Mouse (Mus musculus) cerebellum, adult 11 months (tissue): Measurements from ENCODE around the gene Atp6v1g2.
"Not testable (repeated sequence)": the region's sequence is repeated elsewhere in the genome, so short reads cannot be mapped to it uniquely, and the experiment has no call there.

ENCODE experiments used
- DNase-seq: peaks from one replicate; pipeline ENCODE4 v3.0.0; 2022

The Atp6v1g2 gene

DNA sequence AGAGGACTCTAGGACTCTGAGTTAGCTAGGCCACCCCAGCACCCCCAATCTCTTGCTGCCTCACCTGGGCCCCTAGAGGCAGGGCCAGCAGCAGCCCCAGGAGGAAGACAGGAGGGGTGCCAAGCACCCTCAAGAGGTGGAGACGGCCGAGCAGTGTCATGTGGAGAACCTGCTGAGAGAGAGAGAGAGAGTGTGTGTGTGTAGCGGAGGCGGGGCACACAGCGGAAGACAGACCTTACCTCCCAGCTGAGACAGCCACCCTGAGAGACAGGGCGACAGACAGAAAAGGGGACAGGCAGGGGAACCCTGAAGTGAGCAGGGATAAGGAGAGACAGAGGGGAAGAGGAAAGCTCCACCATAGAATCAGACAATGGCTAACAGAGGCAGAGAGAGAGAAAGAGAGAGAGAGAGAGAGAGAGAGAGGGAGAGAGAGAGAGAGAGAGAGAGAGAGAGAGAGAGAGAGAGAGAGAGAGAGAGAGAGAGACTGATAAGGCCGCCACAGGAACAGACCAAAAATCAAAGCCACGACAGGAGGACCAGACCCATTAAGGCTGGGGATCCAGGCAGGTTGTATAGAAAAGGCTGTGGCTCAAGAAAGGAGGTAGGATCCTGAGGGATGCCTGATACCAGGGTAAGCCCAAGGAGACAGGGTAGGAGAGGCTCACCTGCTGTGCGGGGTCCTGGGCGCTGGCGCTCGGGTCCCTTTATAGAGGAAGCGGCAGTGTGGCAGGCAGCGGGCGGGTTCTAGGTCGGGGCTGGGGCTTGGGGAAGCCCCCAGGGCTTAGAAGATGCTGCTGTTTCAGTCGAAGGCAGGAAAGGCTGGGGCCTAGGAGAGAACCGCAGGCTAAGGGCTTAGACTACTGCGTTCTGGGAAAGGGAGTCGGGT is 28.7 kb upstream of the Atp6v1g2 start, which contains the start of gene Lta:
Lta (minus strand) TSS at position 858 of the 886 bp plus-strand sequence.
- no peak for DNase-seq

DNA sequence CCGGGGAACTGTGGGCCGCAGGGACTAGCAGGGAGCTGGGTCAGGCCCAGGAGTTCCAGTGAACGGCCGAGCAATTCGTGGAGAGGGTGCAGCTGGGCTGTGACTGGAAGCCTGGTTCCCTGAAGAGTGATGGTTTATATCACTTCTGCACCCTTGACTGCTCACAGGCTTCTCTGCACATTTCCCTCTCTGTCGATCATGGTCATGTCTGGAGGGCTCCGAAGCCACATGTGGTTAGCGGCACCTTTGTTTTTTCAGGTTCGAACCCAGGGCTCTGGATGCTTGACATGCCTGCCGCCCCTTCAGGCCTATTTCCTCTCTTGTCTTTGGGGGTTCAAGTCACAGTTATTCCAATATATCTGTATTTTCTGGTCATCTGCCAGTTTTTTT is 28.1 kb upstream of the Atp6v1g2 start:
- no peak for DNase-seq

- DNase-seq, result no peak
Observed at GRCm38 (mm10) chr17:35209785-35210535, 23.5 kb upstream of the Atp6v1g2 start.

GRCm38 (mm10) chr17:35210593-35210992 is 22.9 kb upstream of the Atp6v1g2 start:
- no peak for DNase-seq

DNA sequence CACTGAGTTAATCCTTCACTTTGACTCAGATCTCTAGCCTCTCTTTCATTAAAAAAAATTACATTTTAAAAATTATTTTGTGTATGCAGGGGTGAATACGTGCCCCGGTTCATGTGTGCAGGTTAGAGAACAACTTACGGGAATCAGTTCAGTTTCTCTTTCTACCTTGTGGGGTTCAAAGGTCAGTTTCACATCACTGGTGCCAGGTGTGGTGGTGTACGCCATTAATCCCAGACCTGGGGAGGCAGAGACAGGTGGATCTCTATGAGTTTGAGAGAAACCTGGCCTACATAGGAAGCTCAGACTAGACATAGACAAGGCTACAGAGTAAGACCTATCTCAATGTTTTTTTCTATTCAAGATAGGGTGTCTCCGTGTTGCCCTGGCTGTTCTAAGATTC is 20.4 kb upstream of the Atp6v1g2 start:
- DNase-seq, result no peak

DNA sequence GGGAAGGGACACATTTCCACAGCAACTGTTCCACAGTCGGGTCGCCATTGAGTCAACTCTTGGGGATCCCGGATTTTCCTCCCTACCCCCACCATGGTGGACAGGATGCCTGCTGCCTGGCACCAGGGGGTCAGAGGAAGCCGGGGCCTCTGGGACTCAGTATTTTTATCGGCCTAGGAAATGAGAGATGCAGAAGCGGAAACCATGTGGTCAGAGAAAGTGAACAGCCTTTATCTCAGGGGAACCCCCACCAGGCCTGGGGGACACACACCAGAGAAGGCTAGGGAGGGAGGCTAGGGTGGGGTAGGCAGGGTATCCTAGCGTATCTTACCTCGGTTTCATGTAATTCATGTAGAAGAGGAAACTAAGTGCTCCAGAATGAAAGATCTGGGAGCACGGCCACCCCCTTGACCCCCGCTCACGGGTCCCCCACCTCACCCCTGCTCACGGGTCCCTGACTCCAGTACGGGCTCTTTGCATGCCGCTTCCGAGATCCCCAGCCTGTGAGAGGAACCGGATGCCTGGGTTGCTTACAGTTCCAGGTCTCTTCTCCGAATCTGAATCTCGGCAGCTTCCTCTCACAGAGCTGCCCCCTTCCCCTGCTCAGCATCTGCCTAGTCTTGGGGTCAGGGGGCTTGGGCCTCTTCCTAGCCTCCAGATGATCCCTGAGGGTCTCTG is 14.8 kb upstream of the Atp6v1g2 start:
- no peak for DNase-seq

- no peak for DNase-seq
Observed at GRCm38 (mm10) chr17:35219601-35220041, 13.8 kb upstream of the Atp6v1g2 start.

DNA sequence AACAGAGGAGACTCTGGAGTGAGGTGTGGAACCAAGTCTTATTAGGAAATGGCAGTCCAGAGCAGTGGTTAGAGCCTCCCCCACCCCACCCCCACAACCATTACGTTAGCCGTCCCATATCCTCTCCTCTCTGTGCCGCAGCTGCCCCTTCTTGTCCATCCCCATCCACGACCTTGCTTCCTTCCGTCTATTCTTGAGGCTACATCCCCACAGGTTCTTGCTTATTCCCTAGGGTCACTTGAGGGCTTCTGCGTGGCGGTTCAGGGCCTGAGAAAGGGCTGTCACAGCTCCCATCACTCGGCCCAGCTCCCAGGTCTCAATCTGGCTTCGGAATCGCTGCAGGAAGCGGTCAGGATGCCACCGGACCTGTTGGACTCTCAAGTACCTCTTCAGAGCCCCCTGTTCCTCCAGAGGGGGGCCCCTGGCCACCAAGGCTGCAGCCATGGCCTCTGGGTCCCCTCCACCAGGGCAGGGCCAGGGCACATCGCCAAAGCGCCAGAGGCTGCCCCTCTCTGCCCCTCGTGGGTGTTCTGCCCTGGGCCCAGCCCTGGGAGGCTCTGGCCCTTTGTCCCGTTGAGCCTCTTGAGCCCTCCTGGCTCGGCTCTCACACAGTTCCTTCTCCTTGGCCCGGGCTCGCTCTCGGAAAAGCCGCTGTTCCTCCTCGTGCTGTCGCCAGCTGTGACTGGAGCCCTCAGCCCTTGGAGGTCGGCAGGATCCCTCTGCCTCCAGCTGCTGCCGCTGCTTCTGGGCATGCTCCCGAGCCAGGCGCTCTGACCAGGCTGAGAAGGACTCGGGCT is 13.1 kb upstream of the Atp6v1g2 start, which contains the start of gene Gm16181:
Gm16181 (plus strand) TSS at position 679 of the 797 bp plus-strand sequence.
- DNase-seq, result no peak

DNA sequence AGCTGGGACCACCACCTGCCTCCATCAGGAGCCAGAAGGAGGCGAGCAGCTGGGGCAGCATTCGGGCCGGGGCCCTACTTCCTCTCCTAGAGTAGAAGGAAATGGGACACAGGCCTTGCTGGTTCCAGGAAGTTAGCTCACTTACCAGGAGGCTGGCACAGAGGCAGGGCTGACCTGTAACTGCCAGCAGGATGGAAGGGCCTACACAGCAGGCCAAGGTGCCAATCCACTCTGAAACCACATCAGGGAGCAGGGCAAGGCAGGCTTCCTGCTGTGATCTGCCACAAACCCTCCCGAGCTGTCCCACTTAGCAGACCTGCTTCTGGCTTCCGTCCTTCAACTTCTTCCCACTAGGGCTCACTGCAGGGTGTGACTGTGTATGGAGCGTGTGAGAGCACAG is 11.2 kb upstream of the Atp6v1g2 start:
- DNase-seq, result no peak

GRCm38 (mm10) chr17:35224641-35225040 is 8.8 kb upstream of the Atp6v1g2 start:
- no peak for DNase-seq

DNA sequence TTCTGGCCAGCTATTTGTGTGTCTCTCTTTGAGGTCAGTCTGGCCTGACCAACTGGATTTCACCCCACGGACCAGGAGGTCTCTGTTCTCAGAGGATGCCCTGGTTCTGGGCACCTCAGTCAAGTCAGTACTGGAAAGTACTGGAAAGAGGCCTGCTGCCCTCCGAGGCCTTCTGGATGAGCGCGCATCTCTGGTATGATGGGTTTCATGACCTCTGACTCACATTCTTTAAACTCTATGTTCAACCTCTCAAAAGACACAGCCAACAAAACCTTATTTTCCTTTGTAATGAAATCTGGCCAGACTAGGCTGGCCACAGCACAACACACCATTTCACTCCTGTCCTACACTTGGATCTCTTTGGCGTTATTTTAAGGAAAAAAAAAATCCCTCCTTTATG is 8.0 kb upstream of the Atp6v1g2 start:
- no peak for DNase-seq

GRCm38 (mm10) chr17:35226561-35227046 is 6.9 kb upstream of the Atp6v1g2 start:
- DNase-seq, result no peak

DNA sequence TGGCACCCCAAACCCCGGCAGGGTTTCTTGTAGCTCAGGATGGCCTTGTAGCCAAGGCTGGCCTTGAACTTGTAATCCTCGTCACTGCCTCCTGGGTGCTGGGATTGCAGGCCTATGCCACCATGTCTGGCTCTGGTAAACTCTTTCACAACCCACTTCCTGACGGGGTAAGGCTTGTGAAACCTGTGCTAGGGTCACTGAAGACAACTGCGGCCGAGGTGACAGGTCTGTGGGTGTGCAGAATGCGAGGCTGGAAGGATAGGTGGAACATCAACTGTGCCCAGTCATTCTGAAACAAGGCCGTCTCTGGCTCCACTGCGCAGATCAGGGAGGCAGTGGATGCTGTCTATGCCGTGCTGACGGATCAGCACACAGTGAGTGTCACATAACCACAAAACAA is 2.4 kb upstream of the Atp6v1g2 start:
- DNase-seq, result no peak

DNA sequence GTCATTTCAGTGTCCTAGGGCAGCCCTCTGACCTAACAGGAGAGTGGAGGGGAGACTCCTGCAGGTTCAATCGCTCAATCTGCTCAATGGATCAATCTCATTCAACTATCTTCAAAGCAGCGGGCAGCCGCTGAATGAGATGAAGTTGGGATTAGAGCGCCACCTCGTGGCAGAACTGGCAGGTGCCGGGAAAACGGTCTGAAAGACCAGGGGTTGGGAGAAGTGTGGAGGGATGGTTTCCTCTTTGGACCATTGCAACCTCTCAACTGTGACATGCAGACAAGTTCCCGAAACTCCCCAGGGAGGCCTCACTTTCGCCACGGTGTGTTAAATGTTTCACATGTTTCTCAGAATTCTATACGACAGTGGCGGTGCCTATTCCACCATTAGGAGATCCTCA is 1.4 kb upstream of the Atp6v1g2 start:
- DNase-seq, result peak; percentile 75

GRCm38 (mm10) chr17:35232659-35233058 is 801 bp upstream of the Atp6v1g2 start:
- no peak for DNase-seq

DNA sequence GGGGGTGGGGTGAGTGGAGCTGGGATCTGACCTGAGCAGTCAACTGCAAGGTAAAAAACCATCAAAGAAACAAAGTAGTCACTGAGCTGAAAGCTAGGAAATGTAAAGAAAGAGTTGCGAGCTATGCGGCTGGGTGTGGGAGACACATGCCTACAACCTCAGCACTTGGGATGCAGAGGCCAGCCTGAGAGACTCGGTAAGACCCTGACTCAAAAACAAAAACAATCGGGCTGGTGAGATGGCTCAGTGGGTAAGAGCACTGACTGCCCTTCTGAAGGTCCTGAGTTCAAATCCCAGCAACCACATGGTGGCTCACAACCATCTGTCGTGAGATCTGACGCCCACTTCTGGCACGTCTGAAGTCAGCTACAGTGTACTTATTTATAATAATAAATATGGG is 630 bp downstream of the Atp6v1g2 start:
- not testable (repeated sequence) for DNase-seq

GRCm38 (mm10) chr17:35234903-35235302 is 1.4 kb downstream of the Atp6v1g2 start:
- DNase-seq, result peak; percentile 54

- DNase-seq, result peak; percentile 85
Observed at GRCm38 (mm10) chr17:35235614-35236389, 2.3 kb downstream of the Atp6v1g2 start, which contains the start of gene Nfkbil1. Gene Nfkbil1, minus strand, starts transcription at chr17:35235792.

DNA sequence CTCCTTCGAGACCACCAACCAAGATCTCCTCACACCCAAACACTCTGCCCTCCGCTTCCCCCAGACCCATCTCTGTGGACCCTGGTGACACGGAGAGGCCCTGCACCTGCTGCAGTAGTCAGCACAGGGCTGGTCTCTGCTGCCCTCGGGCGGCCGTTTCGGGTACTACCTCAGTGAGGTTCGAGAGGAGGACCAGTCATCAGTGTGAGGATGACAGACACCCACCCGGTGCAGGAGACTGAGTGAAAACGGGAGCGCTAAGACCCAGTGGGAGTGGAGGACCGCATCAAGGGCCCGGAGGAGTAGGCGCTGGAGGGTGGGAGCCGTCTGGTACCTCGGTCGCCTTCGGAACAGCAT is 2.9 kb downstream of the Atp6v1g2 start:
- peak; percentile 99 for DNase-seq

- no peak for DNase-seq
Observed at GRCm38 (mm10) chr17:35236996-35237395, 3.5 kb downstream of the Atp6v1g2 start.

DNA sequence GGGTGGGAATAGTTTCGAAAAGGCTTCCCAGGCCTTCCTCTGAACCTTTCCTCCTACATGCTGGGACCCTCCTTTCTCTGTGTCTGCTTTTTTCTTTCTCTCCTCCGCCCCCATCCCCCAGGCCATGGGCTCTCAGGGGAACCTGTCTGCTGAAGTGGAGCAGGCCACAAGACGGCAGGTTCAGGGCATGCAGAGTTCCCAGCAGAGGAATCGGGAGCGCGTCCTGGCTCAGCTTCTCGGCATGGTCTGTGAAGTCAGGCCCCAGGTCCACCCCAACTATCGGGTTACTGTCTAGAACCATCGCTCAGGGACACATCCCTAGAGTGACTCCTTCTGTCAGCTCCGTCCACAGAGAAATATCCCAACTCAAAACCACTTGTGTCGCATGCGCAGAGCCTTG is 4.0 kb downstream of the Atp6v1g2 start:
- DNase-seq, result no peak
